Comparison of ENCODE assay signal across 9 mouse cellular contexts in genomic region chr8:30959436-30960180, GRCm38 (mm10).
DNase-seq lines count a peak whose midpoint lies in the region; ATAC-seq and TF ChIP-seq lines count a peak whose summit lies in the region.
"Had no signal": no experiment of that assay in that cellular context is flagged by ENCODE, and none has a peak within 500 bp of the region (broad histone marks: within the 10 kb centered on the region; RNA-seq: fewer than 3 reads in every experiment).

No protein-coding gene starts in this region.

- no peaks in the 10 kb centered on the region for H3K36me3 ChIP-seq in heart, embryonic 12.5 days
- H3K36me3 ChIP-seq in heart, adult 2 months (ENCODE audit: control insufficient read depth, insufficient read depth, low read length), result no peaks in the 10 kb centered on the region
- H3K36me3 ChIP-seq in heart, postnatal 0 days (replicated peaks; ENCODE audit: control insufficient read depth, insufficient read depth, low read length), result no peaks in the 10 kb centered on the region
- H3K36me3 ChIP-seq in liver, embryonic 15.5 days (replicated peaks), result no peaks in the 10 kb centered on the region

- TF ChIP-seq POLR2A in heart, adult 2 months (IDR thresholded peaks at IDR 0.05; ENCODE audit: insufficient read depth, low read depth, low read length), result no peak

- no peak for ATAC-seq in heart, embryonic 12.5 days (ENCODE audit: insufficient number of reproducible peaks, low FRiP score)
- ATAC-seq in heart, postnatal 0 days (ENCODE audit: insufficient read depth, low read depth), result no peak
- no peak for ATAC-seq in liver, embryonic 15.5 days (ENCODE audit: insufficient read depth)
- no peak for ATAC-seq in CD4-positive, CD25-positive, alpha-beta regulatory T cell, adult 4 months

- intact Hi-C loops in heart, adult 2 months (cut with DNase I), result no loop called here

- H3K79me2 ChIP-seq in heart, adult 2 months (replicated peaks; ENCODE audit: control insufficient read depth, insufficient read depth, low read length), result no peaks in the 10 kb centered on the region

- no peak for TF ChIP-seq EP300 in heart, adult 2 months (IDR thresholded peaks at IDR 0.05; ENCODE audit: insufficient read depth, low read depth, low read length)
- no peak for TF ChIP-seq EP300 in heart, postnatal 0 days (IDR thresholded peaks at IDR 0.05; ENCODE audit: low read depth)

- no peaks in the 10 kb centered on the region for H3K27me3 ChIP-seq in heart, embryonic 12.5 days (replicated peaks)
- H3K27me3 ChIP-seq in heart, adult 2 months (ENCODE audit: control insufficient read depth, insufficient read depth, low read length), result no peaks in the 10 kb centered on the region
- no peaks in the 10 kb centered on the region for H3K27me3 ChIP-seq in heart, postnatal 0 days (ENCODE audit: control insufficient read depth, insufficient read depth, low read length)
- H3K27me3 ChIP-seq in liver, embryonic 15.5 days, result no peaks in the 10 kb centered on the region

- TF ChIP-seq CTCF in heart, adult 2 months (IDR thresholded peaks at IDR 0.05), result no peak
- no peak for TF ChIP-seq CTCF in heart, postnatal 0 days (IDR thresholded peaks at IDR 0.05; ENCODE audit: low read depth)

- H3K9me3 ChIP-seq in heart, embryonic 12.5 days (replicated peaks), result no peaks in the 10 kb centered on the region
- no peaks in the 10 kb centered on the region for H3K9me3 ChIP-seq in heart, postnatal 0 days (replicated peaks; ENCODE audit: control insufficient read depth, low read length)
- H3K9me3 ChIP-seq in liver, embryonic 15.5 days (replicated peaks), result no peaks in the 10 kb centered on the region

- H3K4me3 ChIP-seq in heart, embryonic 12.5 days, result peak overlapping the region; percentile 48
- no peak overlapping the region for H3K4me3 ChIP-seq in heart, adult 2 months
- peak overlapping the region; percentile 24; the same call in 1 of the 2 replicates for H3K4me3 ChIP-seq in brown adipose tissue, adult 24 weeks (ENCODE audit: insufficient read depth, low read depth, low read length)
- H3K4me3 ChIP-seq in heart, postnatal 0 days (ENCODE audit: low read depth, low read length), result peak overlapping the region; percentile 34
- no peak overlapping the region; the same call in 1 of the 2 replicates for H3K4me3 ChIP-seq in liver, embryonic 15.5 days (replicated peaks)

- H3K9ac ChIP-seq in heart, embryonic 12.5 days, result peak overlapping the region; percentile 30; the same call in 1 of the 2 replicates
- H3K9ac ChIP-seq in heart, adult 2 months (ENCODE audit: low read depth, low read length), result no peak overlapping the region
- no peak overlapping the region for H3K9ac ChIP-seq in heart, postnatal 0 days (replicated peaks; ENCODE audit: low read depth, low read length)
- no peak overlapping the region for H3K9ac ChIP-seq in liver, embryonic 15.5 days

- 39% methylated on average over 17 of the region's 17 CpGs for WGBS in heart, embryonic 12.5 days
- WGBS in heart, adult 2 months, result 35% methylated on average over 17 of the region's 17 CpGs
- 38% methylated on average over 17 of the region's 17 CpGs for WGBS in heart, postnatal 0 days
- WGBS in liver, embryonic 15.5 days (ENCODE audit: insufficient replicate concordance), result 34% methylated on average over 17 of the region's 17 CpGs

- no peak for DNase-seq in heart, adult 2 months
- DNase-seq in heart, postnatal 0 days (ENCODE audit: low spot score), result no peak
- DNase-seq in c-Kit-positive CD71-positive TER-119-positive erythroid progenitor cells, embryonic 14.5 days (ENCODE audit: low spot score), result no peak
- no peak for DNase-seq in spleen, adult 12 weeks (ENCODE audit: low spot score)
- DNase-seq: adrenal gland, adult 8-10 months had no signal

- H3K4me2 ChIP-seq in heart, embryonic 12.5 days, result peak overlapping the region; percentile 81
- H3K4me2 ChIP-seq in heart, postnatal 0 days (ENCODE audit: low read depth, low read length), result peak overlapping the region; percentile 60
- H3K4me2 ChIP-seq in liver, embryonic 15.5 days, result peak overlapping the region; percentile 40; the same call in 1 of the 2 replicates

- 0 out of 2 replicates have a peak, but pooled peaks cover 8% of the 10 kb centered on the region for H3K4me1 ChIP-seq in heart, embryonic 12.5 days (replicated peaks)
- no peaks in the 10 kb centered on the region for H3K4me1 ChIP-seq in heart, adult 2 months (ENCODE audit: control insufficient read depth, insufficient read depth, low read length)
- H3K4me1 ChIP-seq in brown adipose tissue, adult 24 weeks (ENCODE audit: control insufficient read depth, insufficient read depth, insufficient read length, low read length), result no peaks in the 10 kb centered on the region
- 0 out of 2 replicates have a peak, but pooled peaks cover 4% of the 10 kb centered on the region for H3K4me1 ChIP-seq in heart, postnatal 0 days (ENCODE audit: control insufficient read depth, insufficient read depth)
- no peaks in the 10 kb centered on the region for H3K4me1 ChIP-seq in liver, embryonic 15.5 days (replicated peaks)

- no peak overlapping the region for H3K27ac ChIP-seq in heart, embryonic 12.5 days (ENCODE audit: poor library complexity, severe bottlenecking)
- H3K27ac ChIP-seq in heart, adult 2 months, result no peak overlapping the region
- no peak overlapping the region for H3K27ac ChIP-seq in brown adipose tissue, adult 24 weeks (replicated peaks; ENCODE audit: low read depth, low read length)
- H3K27ac ChIP-seq in heart, postnatal 0 days (ENCODE audit: low read depth), result no peak overlapping the region
- no peak overlapping the region for H3K27ac ChIP-seq in liver, embryonic 15.5 days (replicated peaks)

Comparison
In these comparisons a context has a peak if more than half of its experiments do, and no peak if none do; other contexts are left out.
1. H3K4me3 ChIP-seq: peak in heart, embryonic 12.5 days (single experiment), brown adipose tissue, adult 24 weeks (single experiment) and heart, postnatal 0 days (single experiment); none in heart, adult 2 months (single experiment) and liver, embryonic 15.5 days (single experiment).
2. Peak in every context shown above with its lines, with median percentiles within 50 percentile points of each other: H3K4me2 ChIP-seq.